Mouse (Mus musculus) G1E (cell line): ENCODE results near the gene Snx18. TPM values are rescaled to one million over a fixed set of nuclear protein-coding genes. Genes with fewer than 3 reads are reported as not detected.

ENCODE experiments used
- ATAC-seq: 2 replicates; pipeline ENCODE4 v1.8.0; 2016; ENCODE audit warnings: mild to moderate bottlenecking; ENCODE audit not compliant: insufficient number of reproducible peaks, poor library complexity, low FRiP score, severe bottlenecking; ENCODE audit errors: extremely low read depth
- DNase-seq: peaks from one replicate; pipeline ENCODE4 v3.0.0; 2012; ENCODE audit warnings: low spot score
- H3K27me3 ChIP-seq: 2 replicates; pipeline ENCODE4 v1.6.1; 2012; ENCODE audit warnings: mild to moderate bottlenecking, low read length, inconsistent platforms; ENCODE audit not compliant: insufficient read depth
- H3K36me3 ChIP-seq: replicated peaks from 2 replicates; pipeline ENCODE3; 2012; ENCODE audit warnings: mild to moderate bottlenecking, inconsistent platforms
- H3K4me1 ChIP-seq: 2 replicates; pipeline ENCODE4 v1.6.1; 2012; ENCODE audit warnings: low read depth, low read length, inconsistent platforms, mixed read lengths; ENCODE audit not compliant: insufficient read depth
- H3K4me3 ChIP-seq: 2 replicates; pipeline ENCODE4 v1.5.1; 2012; ENCODE audit warnings: low read depth, mild to moderate bottlenecking, inconsistent platforms, low read length, moderate library complexity, mixed read lengths
- H3K9me3 ChIP-seq: replicated peaks from 2 replicates; pipeline ENCODE4 v1.6.1; 2012; ENCODE audit warnings: inconsistent platforms
- CTCF ChIP-seq: IDR thresholded peaks from 2 replicates; pipeline ENCODE4 v1.5.1; 2012; ENCODE audit warnings: low read depth, low read length, inconsistent platforms, mixed read lengths
- GATA1 ChIP-seq: IDR thresholded peaks from 2 replicates; pipeline ENCODE4 v1.6.1; 2012; ENCODE audit warnings: borderline replicate concordance, low read length, inconsistent platforms, mixed read lengths
- GATA2 ChIP-seq: IDR thresholded peaks from 2 replicates; pipeline ENCODE4 v1.6.1; 2012; ENCODE audit warnings: low read depth, low read length, inconsistent platforms, borderline replicate concordance
- POLR2AphosphoS5 ChIP-seq: IDR thresholded peaks from 2 replicates; pipeline ENCODE4 v1.6.1; 2012; ENCODE audit warnings: low read depth, low read length, inconsistent platforms; ENCODE audit not compliant: insufficient replicate concordance
- TAL1 ChIP-seq: conservative IDR thresholded peaks from 2 replicates; pipeline ENCODE4 v1.6.1; 2012; ENCODE audit warnings: low read depth, low read length, inconsistent platforms, mixed read lengths
- polyA plus RNA-seq: library from polyadenylated mRNA; stranded (reverse); fragments of >175 nt; gene quantifications from 2 replicates; pipeline ENCODE4 v1.2.3, GENCODE M21; 2012
- total RNA-seq, 2 experiments: library from RNA; stranded (forward) in 1 of 2; stranded (reverse) in 1 of 2; fragments of 200-1000 nt in 1 of 2; fragments of >200 nt in 1 of 2; fragmentation: Nextera tagmentation in 1 of 2; gene quantifications; 2 replicates each; pipeline ENCODE4 v1.2.3; 2014 to 2017

Gene Snx18
- total and polyA plus RNA-seq, 3 experiments, result 0.05 TPM; not detected in 2

GRCm38 (mm10) chr13:113585606-113586005 is 32.8 kb downstream of the Snx18 start:
- peaks cover 10% of the 10 kb centered on the region for H3K27me3 ChIP-seq
- DNase-seq (no peak), ATAC-seq (no peak)
- H3K36me3 ChIP-seq, result no peaks in the 10 kb centered on the region
- H3K4me1 ChIP-seq, result no peaks in the 10 kb centered on the region
- H3K9me3 ChIP-seq, result no peaks in the 10 kb centered on the region
- no peak overlapping the region for H3K4me3 ChIP-seq
- TF ChIP-seq POLR2AphosphoS5 (no peak), GATA1 (no peak), GATA2 (no peak), TAL1 (no peak), CTCF (no peak)

- H3K4me3 ChIP-seq, result no peak overlapping the region
- peaks cover 10% of the 10 kb centered on the region for H3K27me3 ChIP-seq
- TF ChIP-seq CTCF (no peak), GATA1 (no peak), TAL1 (no peak), GATA2 (no peak), POLR2AphosphoS5 (no peak)
- H3K36me3 ChIP-seq, result no peaks in the 10 kb centered on the region
- H3K4me1 ChIP-seq, result no peaks in the 10 kb centered on the region
- no peak for ATAC-seq
- H3K9me3 ChIP-seq, result no peaks in the 10 kb centered on the region
- no peak for DNase-seq
These were observed 33.9 kb downstream of the Snx18 start for GRCm38 (mm10) chr13:113584431-113584830.

- no peaks in the 10 kb centered on the region for H3K4me1 ChIP-seq
- peaks cover 10% of the 10 kb centered on the region for H3K27me3 ChIP-seq
- DNase-seq, result no peak
- H3K36me3 ChIP-seq, result no peaks in the 10 kb centered on the region
- ATAC-seq, result no peak
- H3K9me3 ChIP-seq, result no peaks in the 10 kb centered on the region
- H3K4me3 ChIP-seq, result no peak overlapping the region
- TF ChIP-seq POLR2AphosphoS5 (no peak), TAL1 (no peak), GATA1 (no peak), CTCF (no peak), GATA2 (no peak)
These were observed 34.8 kb downstream of the Snx18 start for GRCm38 (mm10) chr13:113583563-113583962.

GRCm38 (mm10) chr13:113582024-113582423 is 36.3 kb downstream of the Snx18 start:
- Histone ChIP-seq H3K27me3 (peaks cover 10% of the 10 kb centered on the region), H3K4me1 (no peaks in the 10 kb centered on the region), H3K9me3 (no peaks in the 10 kb centered on the region), H3K36me3 (no peaks in the 10 kb centered on the region), H3K4me3 (no peak overlapping the region)
- ATAC-seq (no peak), DNase-seq (no peak)
- no peak for TF ChIP-seq GATA2
- no peak for TF ChIP-seq CTCF
- no peak for TF ChIP-seq TAL1
- TF ChIP-seq GATA1, result no peak
- TF ChIP-seq POLR2AphosphoS5, result no peak

- H3K9me3 ChIP-seq, result no peaks in the 10 kb centered on the region
- no peak for ATAC-seq
- no peak for TF ChIP-seq GATA2
- TF ChIP-seq POLR2AphosphoS5, result no peak
- TF ChIP-seq TAL1, result no peak
- no peak for TF ChIP-seq CTCF
- no peak for TF ChIP-seq GATA1
- peaks cover 10% of the 10 kb centered on the region for H3K27me3 ChIP-seq
- no peaks in the 10 kb centered on the region for H3K36me3 ChIP-seq
- no peaks in the 10 kb centered on the region for H3K4me1 ChIP-seq
- no peak overlapping the region for H3K4me3 ChIP-seq
- no peak for DNase-seq
These were observed 36.9 kb downstream of the Snx18 start for GRCm38 (mm10) chr13:113581436-113581835.

GRCm38 (mm10) chr13:113580400-113580790 is 38.0 kb downstream of the Snx18 start:
- no peak for ATAC-seq
- no peaks in the 10 kb centered on the region for H3K9me3 ChIP-seq

GRCm38 (mm10) chr13:113579788-113580399 is 38.5 kb downstream of the Snx18 start:
- TF ChIP-seq CTCF (no peak), TAL1 (no peak), POLR2AphosphoS5 (no peak), GATA2 (no peak), GATA1 (no peak)

More at GRCm38 (mm10) chr13:113580400-113580790, 38.0 kb downstream of the Snx18 start:
- no peak for TF ChIP-seq GATA2
- no peak for TF ChIP-seq POLR2AphosphoS5
- TF ChIP-seq GATA1, result no peak
- TF ChIP-seq TAL1, result no peak
- no peak for TF ChIP-seq CTCF
- Histone ChIP-seq H3K4me1 (no peaks in the 10 kb centered on the region), H3K4me3 (no peak overlapping the region), H3K36me3 (no peaks in the 10 kb centered on the region), H3K27me3 (peaks cover 15% of the 10 kb centered on the region)
- no peak for DNase-seq

More at GRCm38 (mm10) chr13:113579788-113580399, 38.5 kb downstream of the Snx18 start:
- no peak for ATAC-seq
- H3K4me3 ChIP-seq, result no peak overlapping the region
- peaks cover 14% of the 10 kb centered on the region for H3K27me3 ChIP-seq
- no peaks in the 10 kb centered on the region for H3K4me1 ChIP-seq
- no peak for DNase-seq
- H3K36me3 ChIP-seq, result no peaks in the 10 kb centered on the region
- H3K9me3 ChIP-seq, result no peaks in the 10 kb centered on the region
